Mouse (Mus musculus) small intestine, adult 2 months (tissue): ENCODE data around the gene Dnaaf1. TPM values are rescaled to one million over a fixed set of nuclear protein-coding genes. Genes with fewer than 3 reads are reported as not detected.
A peak's percentile ranks its signal among the peaks of the same experiment; 100 is the strongest.

Experiments used
- H3K27ac ChIP-seq: fragments of 200-500 bp; 2 replicates; pipeline ENCODE4 v1.5.1; 2012; ENCODE audit warnings: low read depth, low read length, control low read depth, inconsistent platforms; ENCODE audit not compliant: insufficient read depth
- H3K27me3 ChIP-seq: fragments of 200-500 bp; 2 replicates; pipeline ENCODE4 v1.6.1; 2012; ENCODE audit warnings: mild to moderate bottlenecking, moderate library complexity, low read length, inconsistent platforms; ENCODE audit not compliant: control insufficient read depth, insufficient read depth
- H3K36me3 ChIP-seq: fragments of 200-500 bp; 2 replicates; pipeline ENCODE4 v1.6.1; 2012; ENCODE audit warnings: mild to moderate bottlenecking, low read length, control low read depth, inconsistent platforms; ENCODE audit not compliant: control insufficient read depth, insufficient read depth
- H3K4me1 ChIP-seq: fragments of 200-500 bp; 2 replicates; pipeline ENCODE4 v1.6.1; 2012; ENCODE audit warnings: low read length, inconsistent platforms, mixed read lengths; ENCODE audit not compliant: control insufficient read depth, insufficient read depth, insufficient read length
- H3K4me3 ChIP-seq: fragments of 200-500 bp; 2 replicates; pipeline ENCODE4 v1.5.1; 2012; ENCODE audit warnings: low read depth, mild to moderate bottlenecking, control low read depth, inconsistent platforms, low read length, moderate library complexity
- CTCF ChIP-seq: fragments of 200-500 bp; IDR thresholded peaks from 2 replicates; pipeline ENCODE4 v1.5.1; 2012; ENCODE audit warnings: low read depth, mild to moderate bottlenecking, control low read depth, inconsistent platforms, low read length, moderate library complexity, mixed read lengths; ENCODE audit not compliant: insufficient replicate concordance, insufficient read length; ENCODE audit errors: extremely low read depth
- POLR2A ChIP-seq: fragments of 200-500 bp; IDR thresholded peaks from 2 replicates; pipeline ENCODE4 v1.6.1; 2012; ENCODE audit warnings: low read depth, mild to moderate bottlenecking, control low read depth, inconsistent platforms, low read length, moderate library complexity
- WGBS: fragments of 180-500 bp; shearing (Covaris S2); methylation state at CpG from one replicate; pipeline ENCODE4 v1.1.7; 2018; 5-methylcytosine and 5-hydroxymethylcytosine counted together
- polyA plus RNA-seq: library from polyadenylated mRNA; depleted of rRNA; stranded (reverse); fragments of >200 nt; gene quantifications from 2 replicates; pipeline ENCODE4 v1.2.3, GENCODE M21; 2012; rRNA removed

The Dnaaf1 gene
- 3.7 and 9.4 TPM in 2 replicates for polyA plus RNA-seq

DNA sequence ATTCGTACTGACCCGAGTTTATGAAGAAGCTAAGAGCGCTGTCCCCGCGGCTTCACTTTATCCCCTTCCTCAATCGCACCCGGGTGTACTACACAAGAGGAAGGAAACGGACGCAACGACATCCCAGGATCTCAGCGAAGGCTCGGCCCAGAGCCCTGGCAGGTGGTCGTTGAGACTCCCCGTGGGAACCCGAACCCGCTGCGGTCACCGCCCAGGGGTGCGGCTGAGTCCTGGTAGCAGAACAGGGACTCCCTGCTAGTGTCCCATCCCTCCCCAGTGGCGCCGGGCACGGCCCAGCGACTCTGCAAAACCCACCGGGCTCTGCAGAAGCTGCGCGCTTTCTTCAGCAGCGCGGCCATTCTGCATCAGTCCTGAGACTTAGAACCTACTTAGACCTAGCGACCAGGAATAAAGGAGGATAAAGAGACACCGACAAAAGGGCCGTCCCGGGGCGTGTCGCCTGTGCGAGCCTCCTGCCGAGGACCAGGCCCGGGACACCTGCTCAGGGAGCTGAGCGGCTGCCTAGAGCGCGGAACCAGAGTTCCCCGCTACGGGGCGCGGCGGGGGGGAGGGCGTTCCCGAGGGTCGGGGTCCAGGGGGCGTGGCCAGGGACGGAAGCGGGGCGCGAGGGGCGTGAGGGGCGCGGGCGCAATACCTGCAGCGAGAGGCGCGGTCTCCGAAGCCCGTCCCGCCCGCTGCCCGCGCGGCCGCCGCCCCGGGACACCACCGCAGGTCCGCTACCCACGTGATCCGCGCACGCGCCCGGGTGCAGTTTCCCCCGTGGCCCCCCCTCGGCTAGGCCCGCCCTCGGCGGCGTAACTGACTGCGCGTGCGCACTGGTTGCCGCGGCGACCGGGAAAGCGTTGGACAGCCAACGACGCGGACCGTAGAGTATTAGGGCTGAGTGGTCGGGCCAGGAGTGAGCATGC is at the start of gene Dnaaf1, which contains the start of gene Hsdl1:
TSS of gene Dnaaf1 (plus strand) at position 799 of the 929 bp plus-strand sequence.
TSS of gene Hsdl1 (minus strand) at position 747 of the 929 bp plus-strand sequence.
- H3K27ac ChIP-seq, result peak within 1 kb of the TSS; percentile 81
- peak within 1 kb of the TSS; percentile 89 for H3K4me3 ChIP-seq
- TF ChIP-seq POLR2A, result peak; percentile 15; the same call in 1 of the 2 replicates
- TF ChIP-seq CTCF, result no peak
- WGBS, result under 1% methylated on average over 97 of the region's 97 CpGs
- 0 out of 2 replicates have a peak, but pooled peaks cover 2% of the 10 kb centered on the region for H3K36me3 ChIP-seq
- no peaks in the 10 kb centered on the region for H3K27me3 ChIP-seq
- H3K4me1 ChIP-seq, result peaks cover 18% of the 10 kb centered on the region

DNA sequence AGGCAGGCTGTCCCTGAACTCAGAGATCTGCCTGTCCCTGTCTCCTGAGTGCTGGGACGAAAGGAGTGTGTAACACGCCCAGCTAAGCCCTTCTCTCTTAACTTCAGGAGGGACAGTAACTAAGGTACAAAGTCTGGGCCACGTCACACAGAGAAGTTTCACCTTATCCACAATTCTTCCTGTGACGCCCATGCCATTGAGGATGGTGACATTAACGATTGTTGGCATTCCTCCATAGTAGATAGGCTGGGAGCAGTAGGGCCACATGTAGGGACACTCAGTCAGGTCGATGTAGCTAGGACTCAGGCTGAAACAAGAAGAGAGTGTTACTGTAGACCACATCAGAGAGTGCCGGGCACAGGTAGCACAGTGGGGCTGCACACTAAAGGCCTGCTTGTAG is 46.3 kb upstream of the Dnaaf1 start:
- Histone ChIP-seq H3K27ac (peak overlapping the region; percentile 97), H3K36me3 (peaks cover 57% of the 10 kb centered on the region), H3K4me3 (no peak overlapping the region), H3K4me1 (peaks cover 33% of the 10 kb centered on the region), H3K27me3 (no peaks in the 10 kb centered on the region)
- TF ChIP-seq CTCF (no peak), POLR2A (peak; percentile 49; the same call in 1 of the 2 replicates)
- WGBS, result 37% methylated on average over 7 of the region's 7 CpGs

DNA sequence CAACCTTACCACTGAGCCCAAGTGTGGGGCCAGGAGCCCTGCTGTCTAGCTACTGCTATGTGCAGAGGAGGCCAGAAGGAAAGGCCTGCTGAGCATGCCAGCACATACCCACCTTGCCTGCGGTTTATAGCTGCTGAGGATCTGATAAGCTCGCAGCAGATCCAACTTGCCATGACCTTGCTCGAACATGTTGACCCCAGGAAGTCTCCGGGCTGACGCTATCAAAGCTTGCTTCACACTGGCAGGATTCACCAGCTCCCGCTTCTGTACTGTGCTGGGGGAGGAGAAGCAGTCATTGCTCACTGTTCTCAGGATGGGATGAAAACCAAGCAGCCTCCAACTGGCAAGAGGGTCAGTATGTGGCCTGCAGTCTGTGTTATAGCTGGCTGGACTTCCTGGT is 44.1 kb upstream of the Dnaaf1 start:
- peak overlapping the region; percentile 95 for H3K27ac ChIP-seq
- H3K4me1 ChIP-seq, result peaks cover 33% of the 10 kb centered on the region
- no peaks in the 10 kb centered on the region for H3K27me3 ChIP-seq
- no peak for TF ChIP-seq CTCF
- TF ChIP-seq POLR2A, result no peak
- no peak overlapping the region for H3K4me3 ChIP-seq
- 31% methylated on average over 6 of the region's 6 CpGs for WGBS
- H3K36me3 ChIP-seq, result peaks cover 56% of the 10 kb centered on the region

DNA sequence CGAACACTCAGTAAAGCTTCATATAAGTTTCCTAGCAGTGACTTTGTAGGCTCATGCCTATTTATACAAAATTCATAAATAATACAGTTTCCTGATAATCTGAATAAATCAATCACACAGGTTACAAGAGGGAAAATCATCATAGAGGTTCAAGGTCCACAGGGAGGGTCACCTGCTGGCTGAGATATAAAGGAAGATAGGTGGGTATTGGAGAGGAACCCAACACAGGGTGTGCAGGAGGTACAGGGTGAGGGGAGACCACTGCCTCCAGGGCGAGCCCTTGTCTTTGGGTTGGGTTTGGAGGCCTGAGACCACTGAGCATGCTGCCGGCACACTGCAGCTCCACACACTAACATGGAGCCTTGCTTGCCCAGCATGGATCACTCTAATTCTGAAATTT is 43.6 kb upstream of the Dnaaf1 start:
- Histone ChIP-seq H3K4me3 (no peak overlapping the region), H3K4me1 (peaks cover 33% of the 10 kb centered on the region), H3K27me3 (no peaks in the 10 kb centered on the region), H3K27ac (peak overlapping the region; percentile 95), H3K36me3 (peaks cover 60% of the 10 kb centered on the region)
- TF ChIP-seq POLR2A, result no peak
- TF ChIP-seq CTCF, result no peak
- WGBS, result 71% methylated on average over 3 of the region's 3 CpGs

GRCm38 (mm10) chr8:119531973-119532372 is 43.1 kb upstream of the Dnaaf1 start:
- H3K4me1 ChIP-seq, result peaks cover 33% of the 10 kb centered on the region
- TF ChIP-seq CTCF (no peak), POLR2A (no peak)
- H3K27me3 ChIP-seq, result no peaks in the 10 kb centered on the region
- no peak overlapping the region for H3K4me3 ChIP-seq
- peak overlapping the region; percentile 95 for H3K27ac ChIP-seq
- 79% methylated on average over 9 of the region's 9 CpGs for WGBS
- H3K36me3 ChIP-seq, result peaks cover 61% of the 10 kb centered on the region

- TF ChIP-seq CTCF (no peak), POLR2A (no peak)
- peaks cover 65% of the 10 kb centered on the region for H3K36me3 ChIP-seq
- WGBS, result 61% methylated on average over 3 of the region's 3 CpGs
- H3K27ac ChIP-seq, result no peak overlapping the region
- peaks cover 6% of the 10 kb centered on the region; the same call in 1 of the 2 replicates for H3K4me1 ChIP-seq
- no peaks in the 10 kb centered on the region for H3K27me3 ChIP-seq
- no peak overlapping the region for H3K4me3 ChIP-seq
These were observed 30.4 kb upstream of the Dnaaf1 start for GRCm38 (mm10) chr8:119544606-119545005.

DNA sequence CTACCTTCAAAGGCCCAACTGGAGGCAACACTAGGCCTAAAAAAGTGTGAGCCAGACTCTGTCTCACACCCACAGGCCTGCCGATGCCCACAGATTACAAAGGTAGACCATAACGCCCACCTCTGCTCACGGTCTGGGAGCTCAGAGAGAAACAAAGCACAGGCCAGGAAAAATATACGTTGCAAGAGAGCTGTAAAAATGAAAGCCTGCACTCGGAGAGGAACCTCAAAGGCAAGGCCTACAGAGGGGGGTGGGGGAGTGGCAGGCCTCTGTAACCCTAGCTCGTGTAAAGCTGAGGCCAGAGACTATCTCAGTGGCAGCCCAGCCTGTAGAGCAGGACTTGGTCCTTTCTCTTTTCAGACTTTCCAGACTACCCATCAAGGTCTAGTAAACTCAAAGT is 29.9 kb upstream of the Dnaaf1 start:
- TF ChIP-seq CTCF (no peak), POLR2A (no peak)
- 64% methylated on average over 6 of the region's 6 CpGs for WGBS
- peaks cover 6% of the 10 kb centered on the region; the same call in 1 of the 2 replicates for H3K4me1 ChIP-seq
- peak overlapping the region; percentile 29; the same call in 1 of the 2 replicates for H3K27ac ChIP-seq
- H3K36me3 ChIP-seq, result peaks cover 60% of the 10 kb centered on the region
- no peak overlapping the region for H3K4me3 ChIP-seq
- no peaks in the 10 kb centered on the region for H3K27me3 ChIP-seq
